Mouse (Mus musculus) forebrain, embryonic 11.5 days (tissue): ENCODE measurements at regions not wholly inside any gene's neighbourhood (a gene's known extent, or its start where the extent isn't known, plus 50 kb on each side); places are given as distances from the start of the nearest gene placed in this dataset.
A peak's percentile ranks its signal among the peaks of the same experiment; 100 is the strongest.
"Not testable (repeated sequence)": the region's sequence is repeated elsewhere in the genome, so short reads cannot be mapped to it uniquely, and the experiment has no call there.

Source experiments
- ATAC-seq: fragments of 200-750 bp; cut with Nextera tagmentation; replicated peaks from 2 replicates; pipeline ENCODE4 v1.8.0; 2017; ENCODE audit warnings: moderate TSS enrichment; ENCODE audit not compliant: low FRiP score
- DNase-seq: peaks from one replicate; pipeline ENCODE4 v3.0.0-alpha.2; 2017; ENCODE audit warnings: low spot score
- H3K27ac ChIP-seq: fragments of 300-500 bp; sonication (generic); 2 replicates; pipeline ENCODE4 v1.5.1; 2014; ENCODE audit warnings: low read depth, low read length
- H3K27me3 ChIP-seq: fragments of 300-500 bp; sonication (generic); 2 replicates; pipeline ENCODE4 v1.6.1; 2014; ENCODE audit warnings: mild to moderate bottlenecking, low read length, mixed read lengths; ENCODE audit not compliant: control insufficient read depth, insufficient read depth
- H3K36me3 ChIP-seq: fragments of 300-500 bp; sonication (generic); 2 replicates; pipeline ENCODE4 v1.6.1; 2014; ENCODE audit warnings: mild to moderate bottlenecking, low read length, moderate library complexity, mixed read lengths; ENCODE audit not compliant: control insufficient read depth, insufficient read depth
- H3K4me1 ChIP-seq: fragments of 300-500 bp; sonication (generic); replicated peaks from 2 replicates; pipeline ENCODE4 v1.6.1; 2014; ENCODE audit warnings: low read length, mixed read lengths; ENCODE audit not compliant: control insufficient read depth, insufficient read depth
- H3K4me2 ChIP-seq: fragments of 300-500 bp; sonication (generic); 2 replicates; pipeline ENCODE4 v1.6.1; 2014; ENCODE audit warnings: low read depth, mild to moderate bottlenecking, low read length, moderate library complexity, mixed read lengths; ENCODE audit not compliant: severe bottlenecking
- H3K4me3 ChIP-seq: fragments of 300-500 bp; sonication (generic); 2 replicates; pipeline ENCODE4 v1.5.1; 2014; ENCODE audit warnings: low read depth, low read length
- H3K9ac ChIP-seq: fragments of 300-500 bp; sonication (generic); 2 replicates; pipeline ENCODE4 v1.6.1; 2014; ENCODE audit warnings: low read length
- H3K9me3 ChIP-seq: fragments of 300-500 bp; sonication (generic); 2 replicates; pipeline ENCODE4 v1.6.1; 2016; ENCODE audit warnings: low read length, mixed read lengths; ENCODE audit not compliant: control insufficient read depth
- WGBS: fragments of 180-500 bp; shearing (Covaris S2); extraction: QIAGEN DNeasy Blood & Tissue Kit; methylation state at CpG from one replicate; pipeline ENCODE4 v1.1.7; 2014; 5-methylcytosine and 5-hydroxymethylcytosine counted together

GRCm38 (mm10) chr17:26335551-26335950, 79.1 kb upstream of the Neurl1b start:
- H3K4me3 ChIP-seq, result no peak overlapping the region
- no peak overlapping the region for H3K27ac ChIP-seq
- H3K4me1 ChIP-seq, result no peaks in the 10 kb centered on the region
- no peaks in the 10 kb centered on the region for H3K9me3 ChIP-seq
- 80% methylated on average over 3 of the region's 3 CpGs for WGBS
- H3K36me3 ChIP-seq, result no peaks in the 10 kb centered on the region
- no peak for ATAC-seq
- H3K27me3 ChIP-seq, result no peaks in the 10 kb centered on the region
- no peak overlapping the region for H3K4me2 ChIP-seq
- no peak for DNase-seq
- no peak overlapping the region for H3K9ac ChIP-seq

- no peaks in the 10 kb centered on the region for H3K9me3 ChIP-seq
- H3K36me3 ChIP-seq, result no peaks in the 10 kb centered on the region
- no peak overlapping the region for H3K4me3 ChIP-seq
- 89% methylated on average over 1 of the region's 1 CpGs for WGBS
- no peaks in the 10 kb centered on the region for H3K27me3 ChIP-seq
- no peak overlapping the region for H3K4me2 ChIP-seq
- ATAC-seq, result no peak
- no peak overlapping the region for H3K9ac ChIP-seq
- no peak overlapping the region for H3K27ac ChIP-seq
- no peak for DNase-seq
- H3K4me1 ChIP-seq, result no peaks in the 10 kb centered on the region
These were observed 78.6 kb upstream of the Neurl1b start for GRCm38 (mm10) chr17:26336011-26336410.

GRCm38 (mm10) chr17:26337106-26337505, 77.5 kb upstream of the Neurl1b start:
- no peak overlapping the region for H3K9ac ChIP-seq
- WGBS, result 76% methylated on average over 3 of the region's 3 CpGs
- no peaks in the 10 kb centered on the region for H3K27me3 ChIP-seq
- H3K36me3 ChIP-seq, result no peaks in the 10 kb centered on the region
- H3K4me1 ChIP-seq, result no peaks in the 10 kb centered on the region
- H3K9me3 ChIP-seq, result no peaks in the 10 kb centered on the region
- no peak overlapping the region for H3K27ac ChIP-seq
- no peak overlapping the region for H3K4me3 ChIP-seq
- ATAC-seq (no peak), DNase-seq (no peak)
- H3K4me2 ChIP-seq, result no peak overlapping the region

- H3K9ac ChIP-seq, H3K36me3 ChIP-seq, ATAC-seq, H3K9me3 ChIP-seq, H3K27ac ChIP-seq, DNase-seq, H3K4me2 ChIP-seq, H3K4me3 ChIP-seq, H3K4me1 ChIP-seq, H3K27me3 ChIP-seq: not testable (repeated sequence)
- WGBS, result 90% methylated on average over 7 of the region's 7 CpGs
These were observed 69.2 kb upstream of the Neurl1b start for GRCm38 (mm10) chr17:26345436-26345835.

- no peak overlapping the region for H3K4me2 ChIP-seq
- 92% methylated on average over 5 of the region's 5 CpGs for WGBS
- no peaks in the 10 kb centered on the region for H3K36me3 ChIP-seq
- no peak overlapping the region for H3K4me3 ChIP-seq
- H3K9ac ChIP-seq, result no peak overlapping the region
- H3K4me1 ChIP-seq, result no peaks in the 10 kb centered on the region
- H3K27ac ChIP-seq, result no peak overlapping the region
- H3K9me3 ChIP-seq, result no peaks in the 10 kb centered on the region
- no peak for DNase-seq
- no peaks in the 10 kb centered on the region for H3K27me3 ChIP-seq
- no peak for ATAC-seq
These were observed 66.5 kb upstream of the Neurl1b start for GRCm38 (mm10) chr17:26348116-26348515.

GRCm38 (mm10) chr17:26349741-26350140, 64.9 kb upstream of the Neurl1b start:
- 61% methylated on average over 2 of the region's 2 CpGs for WGBS
- H3K27me3 ChIP-seq, result no peaks in the 10 kb centered on the region
- no peaks in the 10 kb centered on the region for H3K36me3 ChIP-seq
- H3K4me3 ChIP-seq, result no peak overlapping the region
- no peak overlapping the region for H3K27ac ChIP-seq
- H3K4me2 ChIP-seq, result no peak overlapping the region
- H3K9ac ChIP-seq, result no peak overlapping the region
- H3K9me3 ChIP-seq, result no peaks in the 10 kb centered on the region
- no peak for DNase-seq
- no peak for ATAC-seq
- no peaks in the 10 kb centered on the region for H3K4me1 ChIP-seq

GRCm38 (mm10) chr17:26350216-26350615, 64.4 kb upstream of the Neurl1b start:
- H3K27ac ChIP-seq, result no peak overlapping the region
- no peaks in the 10 kb centered on the region for H3K36me3 ChIP-seq
- H3K27me3 ChIP-seq, result no peaks in the 10 kb centered on the region
- WGBS, result 78% methylated on average over 5 of the region's 5 CpGs
- no peak overlapping the region for H3K9ac ChIP-seq
- H3K4me2 ChIP-seq, result no peak overlapping the region
- ATAC-seq (no peak), DNase-seq (no peak)
- H3K4me1 ChIP-seq, result no peaks in the 10 kb centered on the region
- no peak overlapping the region for H3K4me3 ChIP-seq
- H3K9me3 ChIP-seq, result no peaks in the 10 kb centered on the region

- H3K9me3 ChIP-seq, result no peaks in the 10 kb centered on the region
- H3K27ac ChIP-seq, result no peak overlapping the region
- no peak for ATAC-seq
- peak; percentile 37 for DNase-seq
- H3K27me3 ChIP-seq, result no peaks in the 10 kb centered on the region
- no peaks in the 10 kb centered on the region for H3K36me3 ChIP-seq
- H3K4me2 ChIP-seq, result no peak overlapping the region
- H3K9ac ChIP-seq, result no peak overlapping the region
- 89% methylated on average over 7 of the region's 7 CpGs for WGBS
- H3K4me1 ChIP-seq, result no peaks in the 10 kb centered on the region
- H3K4me3 ChIP-seq, result no peak overlapping the region
These were observed 62.6 kb upstream of the Neurl1b start for GRCm38 (mm10) chr17:26351991-26352390.

- ATAC-seq (no peak), DNase-seq (peak; percentile 15)
- no peaks in the 10 kb centered on the region for H3K27me3 ChIP-seq
- no peaks in the 10 kb centered on the region for H3K4me1 ChIP-seq
- no peak overlapping the region for H3K4me2 ChIP-seq
- H3K4me3 ChIP-seq, result no peak overlapping the region
- H3K9ac ChIP-seq, result no peak overlapping the region
- no peaks in the 10 kb centered on the region for H3K36me3 ChIP-seq
- 75% methylated on average over 4 of the region's 4 CpGs for WGBS
- H3K9me3 ChIP-seq, result no peaks in the 10 kb centered on the region
- H3K27ac ChIP-seq, result no peak overlapping the region
These were observed 61.9 kb upstream of the Neurl1b start for GRCm38 (mm10) chr17:26352712-26353111.
